Mouse (Mus musculus): ENCODE data around the gene Cyb5r1. TPM values are rescaled to one million over a fixed set of nuclear protein-coding genes. Genes with fewer than 3 reads are reported as not detected.

Gene Cyb5r1
- polyA plus RNA-seq, 1 experiment from 2014 or later, result 16.1 TPM

- H3K9ac ChIP-seq (ENCODE audit: low read depth, low read length), result no peak overlapping the region
- 62% methylated on average over 5 of the region's 5 CpGs for WGBS
- no peak for TF ChIP-seq CTCF (IDR thresholded peaks at IDR 0.05; ENCODE audit: low read depth)
- no peak overlapping the region for H3K4me3 ChIP-seq (replicated peaks; ENCODE audit: low read depth, low read length)
- H3K27ac ChIP-seq, result no peak overlapping the region
- H3K4me2 ChIP-seq (ENCODE audit: low read length), result no peak overlapping the region
- H3K36me3 ChIP-seq (ENCODE audit: insufficient read depth, low read length), result no peaks in the 10 kb centered on the region
- DNase-seq (ENCODE audit: low spot score) (no peak), ATAC-seq (replicated peaks; ENCODE audit: low FRiP score, low read depth) (no peak)
- H3K4me1 ChIP-seq (replicated peaks; ENCODE audit: insufficient read depth, low read length), result peaks cover 7% of the 10 kb centered on the region
- H3K27me3 ChIP-seq (ENCODE audit: insufficient read depth, low read length), result no peaks in the 10 kb centered on the region
- 0 out of 2 replicates have a peak, but pooled peaks cover 3% of the 10 kb centered on the region for H3K9me3 ChIP-seq (replicated peaks; ENCODE audit: low read length)
These were observed 39.9 kb upstream of the Cyb5r1 start for GRCm38 (mm10) chr1:134365491-134365890.

DNA sequence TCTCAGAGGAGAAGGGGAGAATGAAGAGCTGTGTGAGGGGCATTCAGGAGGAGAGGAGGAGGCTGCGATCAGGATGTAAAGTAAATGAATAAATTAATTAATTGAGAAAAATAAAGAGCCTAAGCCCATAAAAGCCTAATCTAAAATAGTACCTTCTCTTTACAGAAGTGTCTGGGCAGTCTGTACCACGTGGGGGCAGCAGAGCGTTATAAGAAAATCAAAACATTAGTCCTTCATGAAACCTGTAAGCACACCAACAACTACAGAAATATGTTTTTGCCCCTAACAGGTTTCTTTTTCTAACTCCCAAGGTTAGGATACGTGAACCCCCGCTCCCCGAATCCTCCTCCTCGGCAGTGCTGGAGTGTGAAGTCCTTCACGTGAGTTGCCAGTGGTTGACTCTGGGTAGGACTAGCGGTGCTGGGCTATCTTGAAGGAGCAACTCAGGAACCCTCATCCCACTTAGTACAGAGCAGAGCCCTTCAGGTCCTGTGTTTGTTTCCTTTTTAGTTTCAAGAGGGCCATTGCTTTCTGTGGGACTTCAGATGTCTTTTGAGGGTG is 36.5 kb upstream of the Cyb5r1 start:
- Histone ChIP-seq H3K4me2 (ENCODE audit: low read length) (no peak overlapping the region), H3K9me3 (replicated peaks; ENCODE audit: low read length) (0 out of 2 replicates have a peak, but pooled peaks cover 3% of the 10 kb centered on the region), H3K27me3 (ENCODE audit: insufficient read depth, low read length) (no peaks in the 10 kb centered on the region), H3K36me3 (ENCODE audit: insufficient read depth, low read length) (no peaks in the 10 kb centered on the region), H3K4me3 (replicated peaks; ENCODE audit: low read depth, low read length) (no peak overlapping the region), H3K4me1 (replicated peaks; ENCODE audit: insufficient read depth, low read length) (no peaks in the 10 kb centered on the region), H3K27ac (no peak overlapping the region), H3K9ac (ENCODE audit: low read depth, low read length) (no peak overlapping the region)
- 48% methylated on average over 9 of the region's 9 CpGs for WGBS
- TF ChIP-seq CTCF (IDR thresholded peaks at IDR 0.05; ENCODE audit: low read depth), result peak; percentile 82
- ATAC-seq (replicated peaks; ENCODE audit: low FRiP score, low read depth) (no peak), DNase-seq (ENCODE audit: low spot score) (peak; percentile 85)

DNA sequence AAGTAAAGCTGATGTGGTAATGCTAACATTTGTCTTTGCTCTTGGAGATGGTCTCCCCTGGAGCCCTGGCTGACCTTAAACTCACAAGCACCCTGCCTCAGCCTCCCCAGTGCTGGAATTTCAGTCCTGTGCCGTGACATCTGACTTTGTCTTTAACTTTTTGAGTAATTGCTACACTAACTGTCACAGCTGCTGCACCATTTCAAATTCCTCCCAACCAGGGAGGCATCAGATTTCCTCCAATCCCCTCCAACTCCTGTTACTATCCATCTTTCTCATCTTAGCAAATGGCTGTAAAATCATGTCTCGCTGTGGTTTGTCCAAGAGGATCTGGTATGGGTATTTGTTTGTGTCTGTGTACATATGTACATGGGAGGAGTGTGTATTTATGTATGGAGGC is 31.2 kb upstream of the Cyb5r1 start:
- no peaks in the 10 kb centered on the region for H3K27me3 ChIP-seq (ENCODE audit: insufficient read depth, low read length)
- H3K9me3 ChIP-seq (replicated peaks; ENCODE audit: low read length), result 0 out of 2 replicates have a peak, but pooled peaks cover 3% of the 10 kb centered on the region
- no peak for DNase-seq (ENCODE audit: low spot score)
- no peaks in the 10 kb centered on the region for H3K4me1 ChIP-seq (replicated peaks; ENCODE audit: insufficient read depth, low read length)
- H3K27ac ChIP-seq, result no peak overlapping the region
- ATAC-seq (replicated peaks; ENCODE audit: low FRiP score, low read depth), result no peak
- TF ChIP-seq CTCF (IDR thresholded peaks at IDR 0.05; ENCODE audit: low read depth), result no peak
- H3K4me2 ChIP-seq (ENCODE audit: low read length), result no peak overlapping the region
- H3K9ac ChIP-seq (ENCODE audit: low read depth, low read length), result no peak overlapping the region
- H3K36me3 ChIP-seq (ENCODE audit: insufficient read depth, low read length), result no peaks in the 10 kb centered on the region
- 47% methylated on average over 2 of the region's 2 CpGs for WGBS
- H3K4me3 ChIP-seq (replicated peaks; ENCODE audit: low read depth, low read length), result no peak overlapping the region

GRCm38 (mm10) chr1:134381051-134381450 is 24.3 kb upstream of the Cyb5r1 start:
- no peaks in the 10 kb centered on the region for H3K4me1 ChIP-seq (replicated peaks; ENCODE audit: insufficient read depth, low read length)
- no peak overlapping the region for H3K27ac ChIP-seq
- no peaks in the 10 kb centered on the region for H3K36me3 ChIP-seq (ENCODE audit: insufficient read depth, low read length)
- no peak overlapping the region; the same call in 1 of the 2 replicates for H3K4me2 ChIP-seq (ENCODE audit: low read length)
- H3K27me3 ChIP-seq (ENCODE audit: insufficient read depth, low read length), result no peaks in the 10 kb centered on the region
- peak; percentile 55 for DNase-seq (ENCODE audit: low spot score)
- no peak for TF ChIP-seq CTCF (IDR thresholded peaks at IDR 0.05; ENCODE audit: low read depth)
- ATAC-seq (replicated peaks; ENCODE audit: low FRiP score, low read depth), result no peak
- H3K9me3 ChIP-seq (replicated peaks; ENCODE audit: low read length), result no peaks in the 10 kb centered on the region
- WGBS, result 61% methylated on average over 2 of the region's 2 CpGs
- no peak overlapping the region for H3K9ac ChIP-seq (ENCODE audit: low read depth, low read length)
- no peak overlapping the region for H3K4me3 ChIP-seq (replicated peaks; ENCODE audit: low read depth, low read length)

DNA sequence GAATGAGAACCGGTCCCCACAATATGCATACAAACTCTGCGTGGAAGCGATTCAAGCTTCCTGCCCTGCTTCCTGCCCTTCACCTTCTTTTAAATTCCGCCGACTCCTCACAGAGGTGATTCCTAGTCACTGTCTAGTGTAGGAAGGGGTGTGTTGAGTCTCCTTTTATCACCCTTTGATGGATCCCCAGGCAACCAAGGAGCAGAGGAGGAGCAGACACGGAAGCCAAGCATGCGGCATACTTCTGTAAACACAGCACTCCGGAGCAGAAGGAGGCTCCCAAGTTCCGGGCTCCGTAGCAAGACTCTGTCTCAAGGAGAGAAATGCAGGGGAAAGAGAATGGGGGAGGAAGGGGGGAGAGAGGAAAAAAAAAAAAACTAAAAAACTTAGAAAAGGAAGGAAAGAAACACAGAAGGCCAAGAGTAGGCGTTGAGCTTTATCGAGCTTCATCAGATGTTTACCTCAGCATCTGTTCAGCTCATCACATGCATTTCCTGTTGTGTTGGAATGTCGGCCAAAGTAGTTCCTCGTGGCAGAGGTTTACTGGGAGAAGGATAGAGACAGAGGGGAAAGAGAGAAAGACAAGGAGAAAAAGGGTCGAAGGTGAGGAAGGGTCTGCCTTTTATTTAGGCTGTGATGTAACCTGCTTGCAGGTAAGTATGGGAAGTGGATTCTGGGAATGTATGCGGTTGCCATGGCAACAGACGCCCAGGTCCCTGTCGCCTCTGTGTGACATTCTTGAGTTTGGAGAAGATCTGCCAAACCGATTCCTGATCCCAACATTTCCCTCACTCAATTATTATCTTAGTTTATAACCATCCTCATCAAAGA is 23.3 kb upstream of the Cyb5r1 start:
- no peak overlapping the region for H3K27ac ChIP-seq
- H3K4me1 ChIP-seq (replicated peaks; ENCODE audit: insufficient read depth, low read length), result no peaks in the 10 kb centered on the region
- H3K4me2 ChIP-seq (ENCODE audit: low read length), result peak overlapping the region; percentile 62
- peak overlapping the region; percentile 31 for H3K4me3 ChIP-seq (replicated peaks; ENCODE audit: low read depth, low read length)
- ATAC-seq (replicated peaks; ENCODE audit: low FRiP score, low read depth) (0 out of 2 replicates have a peak, but pooled peaks have one; percentile 46), DNase-seq (ENCODE audit: low spot score) (peak; percentile 46)
- no peak for TF ChIP-seq CTCF (IDR thresholded peaks at IDR 0.05; ENCODE audit: low read depth)
- no peaks in the 10 kb centered on the region for H3K27me3 ChIP-seq (ENCODE audit: insufficient read depth, low read length)
- no peaks in the 10 kb centered on the region for H3K36me3 ChIP-seq (ENCODE audit: insufficient read depth, low read length)
- H3K9ac ChIP-seq (ENCODE audit: low read depth, low read length), result 0 out of 2 replicates have a peak overlapping the region, but pooled peaks have one; percentile 32
- H3K9me3 ChIP-seq (replicated peaks; ENCODE audit: low read length), result no peaks in the 10 kb centered on the region
- WGBS, result 5% methylated on average over 19 of the region's 19 CpGs

DNA sequence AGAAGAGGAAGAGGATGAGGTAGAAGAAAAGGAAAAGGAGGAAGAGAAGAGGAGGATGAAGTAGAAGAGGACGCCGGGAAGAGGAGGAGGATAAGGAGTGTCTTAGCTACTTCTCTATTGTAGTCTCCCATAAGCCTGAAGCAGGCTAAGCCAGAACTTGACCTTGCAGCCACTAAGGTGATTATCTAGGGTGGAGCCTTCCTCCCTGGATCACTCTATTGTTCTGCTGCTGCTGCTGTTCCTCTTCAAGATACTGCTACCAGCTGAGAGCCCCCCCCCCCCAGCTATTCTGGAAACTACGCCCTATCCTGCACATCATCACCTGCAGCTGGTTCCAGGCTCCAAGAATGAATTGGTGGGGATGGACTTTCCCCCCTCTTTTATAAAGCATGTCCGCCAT is 20.8 kb upstream of the Cyb5r1 start:
- no peaks in the 10 kb centered on the region for H3K27me3 ChIP-seq (ENCODE audit: insufficient read depth, low read length)
- no peak for ATAC-seq (replicated peaks; ENCODE audit: low FRiP score, low read depth)
- no peak overlapping the region for H3K4me3 ChIP-seq (replicated peaks; ENCODE audit: low read depth, low read length)
- H3K9ac ChIP-seq (ENCODE audit: low read depth, low read length), result no peak overlapping the region
- H3K4me1 ChIP-seq (replicated peaks; ENCODE audit: insufficient read depth, low read length), result no peaks in the 10 kb centered on the region
- no peaks in the 10 kb centered on the region for H3K9me3 ChIP-seq (replicated peaks; ENCODE audit: low read length)
- H3K36me3 ChIP-seq (ENCODE audit: insufficient read depth, low read length), result no peaks in the 10 kb centered on the region
- no peak for TF ChIP-seq CTCF (IDR thresholded peaks at IDR 0.05; ENCODE audit: low read depth)
- H3K27ac ChIP-seq, result no peak overlapping the region
- H3K4me2 ChIP-seq (ENCODE audit: low read length), result no peak overlapping the region
- DNase-seq (ENCODE audit: low spot score), result no peak
- WGBS, result 77% methylated on average over 4 of the region's 4 CpGs
